Mouse (Mus musculus) kidney, embryonic 16.5 days (tissue): Measurements from ENCODE around the gene Frmd5. TPM values are rescaled to one million over a fixed set of nuclear protein-coding genes. Genes with fewer than 3 reads are reported as not detected.

Experiments used
- ATAC-seq: fragments of 200-750 bp; cut with Nextera tagmentation; 2 replicates; pipeline ENCODE4 v1.8.0; 2017; ENCODE audit warnings: moderate TSS enrichment; ENCODE audit not compliant: low FRiP score, low TSS enrichment
- H3K27ac ChIP-seq: fragments of 300-500 bp; sonication (generic); 2 replicates; pipeline ENCODE4 v1.5.1; 2014; ENCODE audit warnings: low read length
- H3K27me3 ChIP-seq: fragments of 300-500 bp; sonication (generic); 2 replicates; pipeline ENCODE4 v1.6.1; 2014; ENCODE audit warnings: low read length, control low read depth, mixed read lengths; ENCODE audit not compliant: insufficient read depth
- H3K36me3 ChIP-seq: fragments of 300-500 bp; sonication (generic); 2 replicates; pipeline ENCODE4 v1.6.1; 2014; ENCODE audit warnings: low read length, control low read depth, mixed read lengths; ENCODE audit not compliant: insufficient read depth
- H3K4me1 ChIP-seq: fragments of 300-500 bp; sonication (generic); 2 replicates; pipeline ENCODE4 v1.6.1; 2014; ENCODE audit warnings: low read length, control low read depth, mixed read lengths; ENCODE audit not compliant: insufficient read depth
- H3K4me2 ChIP-seq: fragments of 300-500 bp; sonication (generic); replicated peaks from 2 replicates; pipeline ENCODE4 v1.6.1; 2014; ENCODE audit warnings: low read depth, low read length
- H3K4me3 ChIP-seq: fragments of 300-500 bp; sonication (generic); 2 replicates; pipeline ENCODE4 v1.5.1; 2014; ENCODE audit warnings: mild to moderate bottlenecking, low read length
- H3K9ac ChIP-seq: fragments of 300-500 bp; sonication (generic); replicated peaks from 2 replicates; pipeline ENCODE4 v1.6.1; 2014; ENCODE audit warnings: low read length
- H3K9me3 ChIP-seq: fragments of 300-500 bp; sonication (generic); 2 replicates; pipeline ENCODE4 v1.6.1; 2016; ENCODE audit warnings: low read length, control low read depth
- WGBS: fragments of 180-500 bp; shearing (Covaris S2); extraction: QIAGEN DNeasy Blood & Tissue Kit; methylation state at CpG from one replicate; pipeline ENCODE4 v1.1.7; 2014; 5-methylcytosine and 5-hydroxymethylcytosine counted together
- polyA plus RNA-seq: library from polyadenylated mRNA; unstranded; fragments of >200 nt; fragmentation: Nextera tagmentation; extraction: Ambion mirVana; gene quantifications from 2 replicates; pipeline ENCODE4 v1.2.1, GENCODE M21; 2015

Gene Frmd5
- polyA plus RNA-seq, 1 experiment from 2014 or later: 1.8 TPM

- 0 out of 2 replicates have a peak, but pooled peaks cover 8% of the 10 kb centered on the region for H3K4me1 ChIP-seq
- no peak overlapping the region for H3K9ac ChIP-seq
- no peak overlapping the region for H3K4me3 ChIP-seq
- no peaks in the 10 kb centered on the region for H3K9me3 ChIP-seq
- no peaks in the 10 kb centered on the region for H3K36me3 ChIP-seq
- no peaks in the 10 kb centered on the region for H3K27me3 ChIP-seq
- no peak for ATAC-seq
- H3K4me2 ChIP-seq: no peak overlapping the region
- no peak overlapping the region for H3K27ac ChIP-seq
- WGBS: 32% methylated on average over 7 of the region's 7 CpGs
Observed at GRCm38 (mm10) chr2:121787271-121787670, 19.6 kb downstream of the Frmd5 start.

- Histone ChIP-seq H3K4me2 (no peak overlapping the region), H3K27ac (no peak overlapping the region), H3K9ac (no peak overlapping the region), H3K4me1 (no peaks in the 10 kb centered on the region), H3K9me3 (no peaks in the 10 kb centered on the region), H3K4me3 (no peak overlapping the region), H3K36me3 (no peaks in the 10 kb centered on the region), H3K27me3 (no peaks in the 10 kb centered on the region)
- WGBS: 84% methylated on average over 7 of the region's 7 CpGs
- ATAC-seq: no peak
Observed at GRCm38 (mm10) chr2:121776219-121776618, 30.7 kb downstream of the Frmd5 start.

- WGBS: 79% methylated on average over 5 of the region's 5 CpGs
- Histone ChIP-seq H3K27me3 (no peaks in the 10 kb centered on the region), H3K36me3 (no peaks in the 10 kb centered on the region), H3K4me1 (no peaks in the 10 kb centered on the region), H3K9me3 (peaks cover 4% of the 10 kb centered on the region; the same call in 1 of the 2 replicates), H3K4me2 (no peak overlapping the region), H3K9ac (no peak overlapping the region), H3K4me3 (no peak overlapping the region), H3K27ac (no peak overlapping the region)
- no peak for ATAC-seq
Observed at GRCm38 (mm10) chr2:121764851-121765250, 42.0 kb downstream of the Frmd5 start.

- Histone ChIP-seq H3K4me1 (no peaks in the 10 kb centered on the region), H3K27me3 (no peaks in the 10 kb centered on the region), H3K9me3 (no peaks in the 10 kb centered on the region), H3K9ac (no peak overlapping the region), H3K4me3 (no peak overlapping the region), H3K27ac (no peak overlapping the region), H3K4me2 (no peak overlapping the region), H3K36me3 (no peaks in the 10 kb centered on the region)
- WGBS: 94% methylated on average over 5 of the region's 5 CpGs
- no peak for ATAC-seq
Observed at GRCm38 (mm10) chr2:121761861-121762260, 45.0 kb downstream of the Frmd5 start.

- H3K9ac ChIP-seq: no peak overlapping the region
- WGBS: 75% methylated on average over 11 of the region's 11 CpGs
- no peaks in the 10 kb centered on the region for H3K27me3 ChIP-seq
- H3K4me1 ChIP-seq: no peaks in the 10 kb centered on the region
- H3K4me2 ChIP-seq: no peak overlapping the region
- H3K27ac ChIP-seq: no peak overlapping the region
- no peaks in the 10 kb centered on the region for H3K9me3 ChIP-seq
- no peak for ATAC-seq
- no peaks in the 10 kb centered on the region for H3K36me3 ChIP-seq
- H3K4me3 ChIP-seq: no peak overlapping the region
Observed at GRCm38 (mm10) chr2:121761281-121761795, 45.5 kb downstream of the Frmd5 start.

- H3K27me3 ChIP-seq: no peaks in the 10 kb centered on the region
Observed at GRCm38 (mm10) chr2:121760646-121761045, 46.2 kb downstream of the Frmd5 start.

GRCm38 (mm10) chr2:121758258-121758657 is 48.6 kb downstream of the Frmd5 start:
- H3K9ac ChIP-seq: no peak overlapping the region
- no peak overlapping the region for H3K4me2 ChIP-seq
- 84% methylated on average over 8 of the region's 8 CpGs for WGBS
- H3K4me3 ChIP-seq: no peak overlapping the region
- H3K9me3 ChIP-seq: no peaks in the 10 kb centered on the region
- H3K36me3 ChIP-seq: no peaks in the 10 kb centered on the region
- H3K27me3 ChIP-seq: no peaks in the 10 kb centered on the region
- no peak for ATAC-seq
- no peaks in the 10 kb centered on the region for H3K4me1 ChIP-seq
- no peak overlapping the region for H3K27ac ChIP-seq

More at GRCm38 (mm10) chr2:121760646-121761045, 46.2 kb downstream of the Frmd5 start:
- 77% methylated on average over 9 of the region's 9 CpGs for WGBS
- Histone ChIP-seq H3K36me3 (no peaks in the 10 kb centered on the region), H3K4me3 (no peak overlapping the region), H3K9ac (no peak overlapping the region), H3K9me3 (no peaks in the 10 kb centered on the region), H3K4me1 (no peaks in the 10 kb centered on the region), H3K27ac (no peak overlapping the region), H3K4me2 (no peak overlapping the region)
- no peak for ATAC-seq

- Histone ChIP-seq H3K36me3 (no peaks in the 10 kb centered on the region), H3K4me3 (no peak overlapping the region), H3K4me1 (no peaks in the 10 kb centered on the region), H3K9me3 (no peaks in the 10 kb centered on the region), H3K27ac (no peak overlapping the region), H3K9ac (no peak overlapping the region), H3K27me3 (no peaks in the 10 kb centered on the region), H3K4me2 (no peak overlapping the region)
- no peak for ATAC-seq
- 97% methylated on average over 1 of the region's 1 CpGs for WGBS
Observed at GRCm38 (mm10) chr2:121756336-121756735, 50.6 kb downstream of the Frmd5 start.

- Histone ChIP-seq H3K27ac (no peak overlapping the region), H3K36me3 (no peaks in the 10 kb centered on the region), H3K27me3 (no peaks in the 10 kb centered on the region), H3K4me2 (no peak overlapping the region), H3K9ac (no peak overlapping the region), H3K4me1 (no peaks in the 10 kb centered on the region), H3K4me3 (no peak overlapping the region), H3K9me3 (no peaks in the 10 kb centered on the region)
- no peak for ATAC-seq
- WGBS: 54% methylated on average over 6 of the region's 6 CpGs
Observed at GRCm38 (mm10) chr2:121755056-121755455, 51.8 kb downstream of the Frmd5 start.

GRCm38 (mm10) chr2:121750121-121750520 is 56.8 kb downstream of the Frmd5 start:
- Histone ChIP-seq H3K36me3 (no peaks in the 10 kb centered on the region), H3K9me3 (peaks cover 2% of the 10 kb centered on the region; the same call in 1 of the 2 replicates), H3K4me2 (no peak overlapping the region), H3K27me3 (no peaks in the 10 kb centered on the region), H3K4me3 (no peak overlapping the region), H3K9ac (no peak overlapping the region), H3K27ac (no peak overlapping the region), H3K4me1 (no peaks in the 10 kb centered on the region)
- ATAC-seq: no peak
- 76% methylated on average over 6 of the region's 6 CpGs for WGBS
